Mouse (Mus musculus) B cell, adult 2 months (primary cell): ENCODE data around the gene Dennd1a.
A peak's percentile ranks its signal among the peaks of the same experiment; 100 is the strongest.

Experiments
- DNase-seq, 2 experiments: peaks; one replicate each; pipeline ENCODE4 v3.0.0; 2022

Gene Dennd1a

GRCm38 (mm10) chr2:38286733-38287551 is at the start of gene Dennd1a:
Gene Dennd1a (minus strand): TSS chr2:38287390.
- peak; percentile 84 to 88 for DNase-seq

- DNase-seq = peak; percentile 17 to 28
Observed at GRCm38 (mm10) chr2:38336606-38337005, 49.4 kb upstream of the Dennd1a start.

DNA sequence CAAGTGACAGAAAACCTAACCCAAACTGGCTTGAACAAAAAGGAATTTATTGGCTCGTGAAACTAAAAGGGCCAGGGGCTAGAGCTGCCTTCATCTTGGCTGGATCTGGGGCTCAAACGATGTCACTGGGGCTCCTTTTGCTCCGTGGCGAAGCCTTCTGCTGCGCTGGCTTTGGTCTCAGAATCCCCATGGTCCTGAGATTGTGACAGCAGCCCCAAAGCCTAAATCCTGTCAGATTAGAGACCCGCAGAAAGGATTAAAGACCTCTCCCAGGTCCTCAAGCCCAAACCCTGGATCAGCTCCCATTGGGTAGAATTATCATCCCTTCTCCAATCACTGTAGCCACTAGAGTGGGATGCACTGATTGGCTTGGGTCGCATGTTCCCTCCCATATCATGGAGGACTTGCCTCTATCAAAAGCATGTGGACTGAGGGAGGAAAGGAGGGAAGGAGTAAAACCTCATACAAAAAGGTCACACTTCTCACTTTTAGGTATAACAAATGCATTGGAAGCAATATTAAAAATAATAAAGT is 46.5 kb upstream of the Dennd1a start:
- DNase-seq = no peak

DNA sequence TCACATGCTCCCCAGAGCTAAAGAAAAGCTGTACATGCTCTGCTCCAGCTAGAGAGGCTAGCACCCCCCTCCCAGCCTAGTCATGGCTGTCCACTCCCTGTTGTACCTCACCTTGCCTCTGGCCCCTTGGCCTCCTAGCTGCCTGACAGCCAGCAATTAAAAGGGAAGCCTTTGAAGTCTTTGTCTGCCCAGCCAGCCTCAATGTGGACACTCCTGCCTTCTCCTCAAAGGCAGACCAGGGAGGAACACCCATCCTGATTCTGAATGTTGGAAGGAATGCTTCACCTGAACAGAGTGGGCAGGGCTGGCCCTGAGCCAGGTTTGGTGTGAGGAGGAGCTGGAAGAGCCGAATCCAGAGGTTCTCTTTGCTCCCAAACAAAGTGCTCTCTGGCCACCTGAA is 39.5 kb upstream of the Dennd1a start:
- DNase-seq = no peak

DNA sequence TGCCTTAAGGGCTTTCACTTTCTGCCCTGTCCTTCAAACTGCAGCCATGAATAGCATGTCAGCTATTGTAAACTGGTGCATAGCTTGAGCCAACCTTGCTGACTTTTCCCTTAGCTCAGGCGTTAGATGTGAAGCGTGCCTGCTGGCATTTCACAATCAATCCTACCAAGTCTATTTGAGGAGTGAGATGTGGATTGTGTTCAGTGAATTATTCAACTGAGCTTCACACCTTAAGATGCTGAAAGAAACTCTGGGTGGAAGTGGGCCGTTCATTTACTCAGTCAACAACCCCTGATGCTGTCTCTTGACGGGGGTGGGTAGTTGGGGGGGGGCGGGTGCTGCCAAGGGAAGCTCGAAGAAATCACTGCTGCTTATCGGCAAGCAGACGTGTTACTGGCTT is 36.2 kb upstream of the Dennd1a start:
- DNase-seq = no peak

DNA sequence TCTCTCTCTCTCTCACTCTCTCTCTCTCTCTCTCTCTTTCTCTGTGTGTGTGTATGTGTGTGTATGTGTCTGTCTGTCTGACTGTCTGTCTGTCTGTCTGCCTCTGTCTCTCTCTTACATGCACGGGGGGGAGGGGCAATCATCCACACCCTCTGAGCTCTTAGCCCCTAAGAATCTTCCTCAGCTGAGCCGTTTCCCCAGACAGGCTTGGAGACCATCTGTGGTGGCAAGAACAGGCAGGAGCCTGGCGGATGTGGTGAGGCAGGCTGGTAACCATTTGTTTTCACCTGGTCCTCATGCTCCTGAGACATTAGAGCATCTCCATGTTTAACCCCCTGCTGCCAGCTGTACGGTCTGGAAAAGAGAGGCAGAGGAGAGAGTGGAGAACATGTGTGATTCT is 33.7 kb upstream of the Dennd1a start:
- DNase-seq = no peak

DNA sequence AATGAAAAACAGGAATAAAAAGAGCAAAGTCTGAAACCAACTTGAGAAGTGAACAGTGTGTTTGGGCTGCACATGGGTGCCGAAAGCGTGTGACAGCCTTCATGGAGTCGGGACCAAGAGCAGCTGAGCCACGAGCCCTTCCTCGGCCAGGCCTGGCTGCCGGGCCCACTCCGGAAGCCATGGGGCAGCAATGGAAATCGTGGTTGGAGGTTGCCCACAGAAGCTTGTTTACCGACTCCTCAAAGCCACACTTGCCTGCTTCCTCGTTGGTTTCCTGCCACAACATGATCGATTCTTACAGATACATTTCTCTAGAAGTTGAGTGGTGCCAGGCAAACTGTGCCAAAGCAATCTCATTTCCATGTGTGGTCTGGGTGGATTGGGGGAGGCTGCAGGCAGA is 31.9 kb upstream of the Dennd1a start:
- DNase-seq = no peak

DNA sequence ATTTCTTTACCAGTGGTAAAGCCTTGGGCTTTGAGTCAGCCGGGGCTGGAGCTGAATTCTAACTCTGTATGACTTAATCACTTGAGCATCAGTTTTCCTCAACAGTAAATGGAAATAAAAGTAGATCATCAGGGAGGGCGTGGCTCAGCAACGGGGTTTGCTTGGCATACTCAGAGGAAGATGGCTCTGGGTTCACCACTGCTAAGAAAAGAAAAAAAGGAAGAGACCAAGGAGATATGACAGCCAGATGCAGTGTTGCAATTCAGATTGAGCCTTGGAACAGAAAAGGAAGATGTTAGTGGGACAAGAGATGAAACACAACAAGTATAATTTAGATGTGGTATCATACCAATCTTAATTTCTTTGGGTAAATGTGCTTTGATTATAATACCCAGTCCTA is 26.2 kb upstream of the Dennd1a start:
- no peak for DNase-seq

DNA sequence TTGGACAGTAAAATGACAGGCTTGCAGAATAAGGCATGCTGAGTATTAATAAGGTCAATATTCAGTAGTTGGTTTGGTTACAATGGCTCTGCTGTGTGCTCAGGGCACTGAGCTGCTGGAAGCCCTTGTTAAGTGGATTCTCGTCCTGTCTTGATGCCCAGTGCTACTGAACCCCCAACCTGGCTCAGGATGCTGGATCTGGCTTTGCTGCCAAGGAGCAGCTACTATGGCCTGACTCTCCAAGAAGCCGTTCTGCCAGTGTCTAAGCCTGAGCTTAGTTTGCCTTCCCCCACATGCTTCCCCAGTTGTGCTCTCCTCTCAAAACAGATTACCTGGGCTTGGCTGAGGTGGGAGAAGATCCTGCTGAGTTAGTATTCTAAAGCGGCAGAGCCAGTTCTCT is 25.7 kb upstream of the Dennd1a start:
- no peak for DNase-seq

GRCm38 (mm10) chr2:38305152-38305551 is 18.0 kb upstream of the Dennd1a start:
- no peak for DNase-seq

DNA sequence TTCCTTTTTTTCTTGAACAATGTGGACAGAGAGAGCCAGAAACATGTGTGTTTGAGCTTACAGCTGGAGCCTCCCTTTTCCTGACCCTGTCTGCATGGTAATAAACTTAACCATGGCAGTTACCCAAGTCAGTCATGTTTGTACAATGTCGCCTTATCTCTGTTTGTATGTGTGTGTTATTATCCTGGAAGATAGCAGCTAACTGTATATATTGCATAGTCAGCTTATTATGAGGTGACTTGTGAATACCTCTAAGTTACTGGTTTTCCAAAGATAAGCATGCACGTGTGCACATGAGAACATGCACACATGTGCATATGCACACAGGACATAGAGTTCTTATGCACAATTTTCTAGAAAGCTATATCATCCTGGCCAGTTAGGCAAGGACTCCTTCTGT is 13.8 kb upstream of the Dennd1a start:
- DNase-seq = no peak

- no peak for DNase-seq
Observed at GRCm38 (mm10) chr2:38295939-38296338, 8.7 kb upstream of the Dennd1a start.

DNA sequence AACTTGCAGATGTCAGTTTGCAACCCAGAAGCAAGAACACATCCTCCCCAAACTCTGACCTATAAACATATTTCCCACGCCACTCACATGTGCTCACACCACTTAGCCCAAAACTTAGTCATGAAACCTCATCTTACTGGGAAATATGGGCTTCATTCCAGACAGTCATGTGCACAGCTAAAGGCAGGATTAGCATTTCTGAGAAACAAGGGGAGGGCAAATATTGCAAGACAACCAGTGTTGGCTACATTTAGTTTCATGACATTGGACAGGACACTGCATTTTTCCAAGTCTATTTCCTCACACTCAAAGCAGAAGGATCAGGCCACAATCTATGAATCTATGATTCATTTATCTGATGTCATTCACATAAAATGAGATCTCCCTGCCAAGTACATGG is 4.3 kb upstream of the Dennd1a start:
- no peak for DNase-seq

DNA sequence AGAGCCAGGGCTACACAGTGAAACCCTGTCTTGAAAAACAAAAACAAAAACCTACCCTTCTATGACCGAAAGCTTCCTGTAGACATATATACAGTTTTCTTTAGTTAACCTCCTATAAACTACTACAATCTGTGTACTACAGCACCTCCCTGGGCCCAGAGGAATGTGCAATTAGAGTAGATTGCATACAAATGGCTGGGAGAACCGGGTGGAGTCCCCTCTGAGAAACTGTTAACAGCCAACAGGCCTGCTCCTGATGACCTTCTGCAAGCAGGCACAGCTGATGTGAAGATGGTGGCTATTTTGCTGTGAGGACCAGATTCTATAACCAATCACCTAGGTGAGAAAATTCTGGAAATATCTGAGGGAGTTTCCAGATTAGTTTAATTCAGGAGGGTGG is 1.0 kb upstream of the Dennd1a start:
- DNase-seq = no peak

GRCm38 (mm10) chr2:38286433-38286732 is 807 bp downstream of the Dennd1a start:
- DNase-seq = peak in 1 of 2 experiments; percentile 52

GRCm38 (mm10) chr2:38285781-38286432 is 1.3 kb downstream of the Dennd1a start:
- DNase-seq = no peak

DNA sequence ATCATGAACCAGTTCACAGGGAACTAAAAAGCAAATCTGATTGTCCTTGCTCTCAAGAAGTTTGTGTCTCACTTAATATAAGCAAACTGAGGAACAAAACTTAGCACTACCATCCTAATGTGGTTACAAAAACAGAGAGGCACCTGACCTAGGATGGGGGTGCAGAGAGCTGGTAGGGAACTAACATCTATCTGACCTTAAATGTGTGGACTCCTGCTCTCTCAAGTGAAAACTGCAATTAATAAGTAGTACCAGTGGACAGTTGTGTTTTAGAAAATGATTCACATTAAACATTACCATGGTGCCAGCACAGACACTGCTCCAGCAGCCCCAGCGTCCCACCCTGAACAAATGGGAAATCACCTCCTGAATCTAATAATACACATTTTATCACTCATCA is 3.2 kb downstream of the Dennd1a start:
- no peak for DNase-seq

DNA sequence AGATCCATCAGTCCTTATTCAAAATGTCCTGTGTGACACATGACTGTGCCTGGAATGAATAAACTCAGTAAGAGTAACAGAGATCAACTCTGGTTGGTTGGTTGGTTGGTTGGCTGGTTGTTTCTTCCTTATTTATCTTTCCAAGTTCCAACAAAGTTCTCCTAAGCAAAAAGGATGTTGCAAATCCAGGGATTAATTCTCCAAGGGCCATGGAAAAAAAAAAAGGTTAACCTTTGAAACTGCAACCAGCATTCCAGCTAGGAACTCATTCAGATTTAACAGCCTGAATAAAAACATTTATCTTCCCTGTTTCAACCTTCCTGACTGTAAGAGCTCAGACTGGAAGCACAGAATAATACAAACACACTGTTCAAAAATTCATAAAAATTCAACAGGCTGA is 6.8 kb downstream of the Dennd1a start:
- DNase-seq = no peak

GRCm38 (mm10) chr2:38274973-38275372 is 12.2 kb downstream of the Dennd1a start:
- DNase-seq = no peak

DNA sequence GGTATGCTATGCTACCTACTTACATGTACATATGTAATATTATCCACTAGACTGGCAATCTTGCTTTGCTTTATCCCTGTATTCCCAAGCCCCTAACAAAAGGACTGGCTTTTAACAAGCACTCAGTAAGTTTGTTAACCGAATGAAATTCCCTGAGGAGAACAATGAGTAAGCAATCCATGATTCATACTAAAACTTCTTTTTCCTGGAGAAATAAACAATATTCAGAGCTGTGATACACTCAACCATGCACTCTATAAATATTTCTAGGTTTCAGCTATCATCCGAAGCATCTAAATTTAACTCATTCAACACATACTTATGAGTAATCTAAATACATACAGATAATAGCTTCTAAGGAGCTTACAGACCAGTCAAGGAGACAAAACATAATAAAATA is 23.5 kb downstream of the Dennd1a start:
- no peak for DNase-seq

DNA sequence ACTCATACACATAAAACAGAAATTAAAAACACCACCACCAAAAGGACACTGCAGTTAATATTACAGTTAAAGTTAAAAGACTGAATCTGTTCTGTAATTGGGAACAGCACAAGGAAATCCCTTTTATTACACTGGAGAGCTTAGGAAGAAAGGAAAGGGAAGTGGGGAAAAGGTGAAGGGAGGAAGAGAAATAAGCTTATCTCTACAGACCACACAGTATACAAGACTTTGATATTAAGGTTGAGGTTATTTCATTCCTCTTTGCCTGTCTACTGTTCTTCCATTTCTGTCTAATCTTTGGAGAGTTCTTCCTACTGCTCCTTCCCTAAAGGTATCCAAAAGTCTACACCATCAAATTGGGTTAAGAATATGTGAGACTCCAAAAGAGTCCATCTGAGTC is 28.1 kb downstream of the Dennd1a start:
- no peak for DNase-seq

GRCm38 (mm10) chr2:38237616-38238015 is 49.6 kb downstream of the Dennd1a start:
- no peak for DNase-seq

DNA sequence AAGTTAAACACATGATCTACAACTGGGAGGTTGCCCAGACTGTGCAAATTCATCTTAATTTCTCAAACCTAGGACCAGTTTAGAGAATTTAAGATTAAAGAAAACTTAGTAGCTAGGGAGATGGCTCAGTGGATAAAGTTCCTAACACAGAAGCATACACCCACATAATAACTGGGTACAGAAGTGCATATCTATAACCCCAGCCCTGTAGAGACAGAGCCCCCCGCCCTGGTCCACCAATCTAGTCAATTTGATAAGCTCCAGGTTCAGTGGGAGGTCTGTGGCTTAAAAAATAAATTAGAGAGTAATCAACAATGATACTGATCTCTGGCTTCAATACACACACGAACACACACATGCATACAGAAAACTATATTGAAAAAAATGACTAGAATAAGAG is 51.6 kb downstream of the Dennd1a start:
- DNase-seq = no peak

DNA sequence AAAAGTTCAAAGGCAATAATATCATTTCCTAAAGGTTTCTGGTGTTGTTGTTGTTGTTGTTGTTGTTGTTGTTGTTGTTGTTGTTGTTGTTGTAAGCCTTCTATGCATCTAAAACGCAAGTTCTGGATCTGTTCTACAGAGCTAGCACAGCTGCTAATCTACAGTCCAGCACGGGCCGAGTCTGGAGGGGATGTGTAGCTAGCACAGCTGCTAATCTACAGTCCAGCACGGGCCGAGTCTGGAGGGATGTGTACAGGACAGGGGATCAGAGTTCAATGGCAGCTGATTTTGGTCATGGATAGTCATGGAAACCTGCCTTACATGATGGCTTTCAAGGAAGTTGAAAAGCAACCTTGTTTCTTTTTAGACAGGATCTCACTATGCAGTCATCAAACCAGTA is 57.3 kb downstream of the Dennd1a start:
- DNase-seq = no peak

DNA sequence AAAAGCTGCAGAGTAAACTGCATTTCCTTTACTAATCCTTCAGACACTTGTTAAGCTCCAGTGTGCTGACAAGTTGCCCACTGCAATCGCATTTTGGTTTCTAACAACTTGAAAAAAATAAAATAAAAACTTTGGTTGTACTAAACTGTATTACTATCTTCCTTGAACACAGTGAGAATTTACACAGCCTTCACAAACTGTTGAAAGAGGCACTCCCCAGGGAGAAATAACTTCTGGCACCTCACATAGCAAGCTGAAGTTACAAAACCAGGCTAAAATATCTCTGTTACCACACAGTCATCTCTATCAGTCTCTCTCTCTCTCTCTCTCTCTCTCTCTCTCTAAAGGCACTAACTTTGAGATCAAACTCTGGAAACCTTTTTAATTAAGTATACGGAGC is 63.4 kb downstream of the Dennd1a start:
- no peak for DNase-seq
